Mouse (Mus musculus) c-Kit-positive CD71-positive TER-119-negative erythroid progenitor cells, embryonic 14.5 days (primary cell): ENCODE measurements around the gene Gab2.

ENCODE experiments used
- DNase-seq: peaks from one replicate; pipeline ENCODE4 v3.0.0-alpha.2; 2013; ENCODE audit warnings: low read depth

Gene Gab2

GRCm38 (mm10) chr7:97081242-97081958, at the start of gene Gab2:
Gene Gab2 (plus strand): TSS chr7:97081586.
- no peak for DNase-seq

GRCm38 (mm10) chr7:97032412-97032811, 49.0 kb upstream of the Gab2 start:
- DNase-seq = no peak

DNA sequence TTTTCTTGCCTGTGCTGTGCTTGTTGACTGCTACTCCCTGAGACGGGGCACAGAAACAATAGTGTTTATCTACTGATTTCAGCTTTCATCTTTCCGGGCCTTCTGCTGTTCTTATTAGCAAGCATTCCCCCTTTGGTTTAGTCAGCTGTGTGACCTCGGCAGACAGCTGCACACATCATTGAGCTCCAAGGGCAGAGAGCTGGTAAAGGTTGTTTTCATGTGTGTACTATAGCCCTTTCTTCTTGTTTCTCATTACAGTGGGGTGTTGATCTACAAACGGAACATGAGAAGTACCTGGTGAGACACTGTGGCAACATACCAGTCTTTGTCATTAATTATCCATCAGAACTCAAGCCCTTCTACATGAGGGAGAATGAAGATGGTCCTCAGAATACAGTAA, 41.7 kb upstream of the Gab2 start:
- no peak for DNase-seq

DNA sequence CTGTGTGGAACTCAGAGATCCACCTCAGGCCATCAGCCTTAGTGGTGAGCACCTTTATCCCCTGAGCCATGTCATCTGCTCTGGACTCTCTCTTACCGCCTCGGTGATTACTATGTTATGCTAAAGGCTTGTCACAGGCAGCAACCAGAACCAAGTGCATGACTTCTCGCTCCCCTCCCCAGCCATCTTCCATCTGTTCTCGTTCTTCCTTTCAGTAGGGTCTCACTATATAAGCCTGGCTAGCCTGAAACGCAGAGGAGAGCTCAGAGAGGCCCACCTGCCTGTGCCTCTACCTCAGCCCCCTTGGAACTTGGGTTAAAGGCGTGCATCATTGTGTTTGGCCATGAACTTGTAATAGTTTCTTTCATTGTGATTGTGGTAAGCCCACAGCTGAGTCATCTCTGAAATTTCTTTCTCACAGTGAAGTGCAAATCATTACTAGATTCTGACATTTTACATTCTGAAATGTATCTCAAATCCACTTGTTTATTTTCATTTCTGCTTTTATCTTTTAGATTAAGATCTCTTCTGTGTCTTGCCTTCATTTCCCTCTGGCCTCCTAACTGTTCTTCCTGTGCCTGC, 39.4 kb upstream of the Gab2 start:
- DNase-seq = no peak

- no peak for DNase-seq
Observed at GRCm38 (mm10) chr7:97042981-97043380, 38.4 kb upstream of the Gab2 start.

DNA sequence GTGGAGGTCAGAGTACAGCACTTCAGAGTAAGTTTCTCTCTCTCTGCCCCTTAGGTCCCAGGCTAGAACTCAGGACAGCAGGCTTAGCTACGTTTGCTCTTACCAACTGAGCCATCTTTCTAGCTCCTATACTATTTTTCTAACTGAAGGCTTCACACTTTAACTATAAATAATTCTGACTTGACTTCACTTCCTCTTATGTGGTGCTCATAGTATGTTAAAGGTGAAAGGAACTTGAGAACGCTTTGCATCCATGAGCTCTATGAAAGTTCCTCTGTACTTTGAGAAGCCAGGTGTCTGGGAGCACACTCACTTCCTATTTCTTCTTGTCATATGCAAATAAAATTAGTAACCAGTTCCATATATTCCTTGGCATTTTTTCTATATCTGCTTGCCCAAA, 20.4 kb upstream of the Gab2 start:
- no peak for DNase-seq

DNA sequence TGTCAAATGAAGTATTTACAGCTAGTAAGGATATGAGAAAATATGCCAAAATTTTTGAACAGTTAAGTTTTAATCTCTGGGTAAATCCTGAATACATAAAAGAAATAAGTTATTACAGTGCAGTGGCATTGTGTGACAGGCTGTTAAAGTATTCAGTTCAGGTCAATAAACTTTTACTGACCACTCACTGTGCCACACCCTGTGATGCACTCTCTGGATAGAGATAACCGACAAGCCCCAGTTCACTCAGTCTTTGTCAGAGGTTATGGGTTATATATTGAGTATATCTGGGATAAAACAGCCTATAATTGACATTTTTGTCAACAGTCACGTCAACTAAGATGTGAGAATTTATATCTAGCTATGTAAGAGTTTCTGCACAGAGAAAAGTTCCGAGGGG, 9.9 kb upstream of the Gab2 start:
- DNase-seq = no peak

DNA sequence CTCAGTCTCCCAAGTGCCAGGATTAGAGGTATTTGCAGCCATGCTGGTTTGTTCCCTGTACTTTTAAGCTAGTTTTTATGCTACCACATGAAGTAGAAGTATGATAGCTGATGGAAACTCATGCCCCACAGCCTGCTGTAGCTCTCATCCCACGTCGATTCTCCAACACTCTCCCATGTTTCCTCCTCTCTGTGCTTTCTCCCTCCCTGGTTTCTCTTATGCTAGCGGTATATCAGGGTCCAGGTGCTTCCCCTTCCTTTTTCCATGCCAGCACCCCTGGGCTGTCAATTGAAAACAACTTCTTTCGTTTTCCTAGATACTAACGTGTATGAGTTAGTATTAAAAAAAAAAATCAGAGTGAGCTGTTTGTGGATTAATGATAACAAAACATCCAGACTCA, 9.3 kb upstream of the Gab2 start:
- DNase-seq = no peak

GRCm38 (mm10) chr7:97074974-97075373, 6.4 kb upstream of the Gab2 start:
- DNase-seq = no peak

DNA sequence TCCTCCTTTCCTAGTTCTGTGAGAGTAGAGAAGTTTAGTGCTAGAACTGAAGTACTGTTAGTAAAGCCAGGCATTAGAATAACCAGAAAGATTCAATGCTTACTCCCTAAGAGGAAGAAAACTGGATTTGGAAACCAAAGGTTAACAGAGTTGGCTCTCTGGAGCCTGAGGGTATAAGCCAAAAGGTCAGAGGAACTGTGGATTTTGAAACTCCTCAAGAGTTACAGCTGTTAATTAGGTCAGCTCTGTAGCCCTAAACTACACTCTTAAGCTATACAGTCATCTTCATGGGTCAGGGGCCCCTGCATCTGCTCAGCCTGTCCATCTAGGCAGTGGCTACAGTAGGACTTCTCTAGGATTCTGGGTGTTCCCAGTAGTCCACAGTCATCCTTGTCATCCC, 4.4 kb upstream of the Gab2 start:
- DNase-seq = no peak

GRCm38 (mm10) chr7:97078685-97079084, 2.7 kb upstream of the Gab2 start:
- no peak for DNase-seq

- DNase-seq = no peak
Observed at GRCm38 (mm10) chr7:97079145-97079544, 2.2 kb upstream of the Gab2 start.

DNA sequence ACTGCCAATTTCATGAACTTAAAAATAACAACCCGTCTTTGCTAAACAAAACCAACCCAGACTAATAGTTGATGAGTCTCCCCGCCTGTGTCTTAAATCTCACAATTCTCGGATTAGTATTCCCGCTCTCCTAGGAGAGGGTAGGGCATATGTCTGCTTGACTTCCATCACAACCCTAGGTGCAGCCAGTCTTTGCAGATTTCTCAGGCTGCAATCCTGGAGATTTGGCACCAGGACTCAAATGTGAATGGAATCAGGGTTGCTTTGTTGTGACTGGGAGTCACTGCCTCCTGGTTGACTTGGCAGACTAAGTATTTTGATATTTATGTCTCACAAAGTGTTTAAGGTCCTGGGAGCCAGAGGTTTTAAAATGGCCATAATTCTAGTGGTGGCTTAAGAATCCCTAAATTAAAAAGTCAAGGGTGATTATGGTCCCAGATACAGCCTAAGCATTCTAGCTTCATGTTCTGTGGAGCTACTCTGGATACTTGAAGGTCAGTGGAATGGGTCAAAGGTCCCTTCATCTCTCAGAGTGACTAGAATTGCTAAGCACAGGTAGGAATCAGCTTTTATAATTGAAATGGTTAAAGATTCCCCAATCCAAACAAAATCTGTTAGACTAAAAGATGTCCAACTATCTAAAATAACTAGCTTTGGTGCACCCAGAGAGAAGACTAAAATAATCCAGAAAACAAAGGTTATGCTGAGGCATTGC, 1.6 kb upstream of the Gab2 start:
- DNase-seq = no peak

DNA sequence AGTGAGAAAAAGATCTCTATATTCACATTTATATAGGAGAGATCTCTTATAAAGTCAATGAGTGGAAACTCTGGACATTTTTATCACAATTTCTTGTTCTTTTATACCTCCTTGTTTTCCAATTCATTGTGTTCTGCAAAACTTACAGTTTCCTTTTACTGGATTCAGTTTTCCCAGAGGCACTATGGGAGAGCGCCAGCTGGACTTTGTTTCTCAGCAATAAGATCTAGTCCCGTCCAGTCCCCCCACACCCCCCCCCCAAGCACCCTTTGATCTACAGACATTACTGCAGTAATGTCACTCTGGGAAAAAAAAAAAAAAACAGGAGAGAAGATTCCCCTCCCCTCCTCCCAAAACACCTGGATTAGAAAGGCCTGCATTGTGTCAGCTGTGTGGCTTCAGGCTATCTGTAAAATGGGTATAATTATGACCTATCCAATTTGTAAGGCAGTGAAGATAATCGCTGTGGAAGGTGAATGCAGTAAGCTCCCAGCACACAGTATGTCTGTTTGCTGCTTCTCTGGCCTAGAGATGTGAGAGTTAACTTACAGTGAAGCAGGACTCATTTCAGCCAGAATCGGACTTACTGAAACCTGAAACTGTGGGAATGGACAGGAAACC, 655 bp upstream of the Gab2 start:
- DNase-seq = no peak

DNA sequence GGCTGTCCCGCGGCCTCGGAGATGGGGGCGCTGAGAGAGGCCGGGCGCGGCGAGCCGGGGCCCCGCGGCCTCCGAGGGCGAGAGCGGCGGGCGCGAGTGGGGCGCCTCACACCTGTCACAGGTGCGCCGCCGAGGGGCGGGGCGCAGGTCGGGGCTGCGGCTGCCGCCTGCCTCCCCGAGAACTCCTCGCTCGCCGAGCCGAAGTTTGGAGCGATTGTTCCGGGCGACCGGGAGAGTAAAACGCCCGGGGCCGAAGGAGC, 503 bp downstream of the Gab2 start:
- no peak for DNase-seq

GRCm38 (mm10) chr7:97082219-97083101, 1.1 kb downstream of the Gab2 start:
- DNase-seq = no peak

DNA sequence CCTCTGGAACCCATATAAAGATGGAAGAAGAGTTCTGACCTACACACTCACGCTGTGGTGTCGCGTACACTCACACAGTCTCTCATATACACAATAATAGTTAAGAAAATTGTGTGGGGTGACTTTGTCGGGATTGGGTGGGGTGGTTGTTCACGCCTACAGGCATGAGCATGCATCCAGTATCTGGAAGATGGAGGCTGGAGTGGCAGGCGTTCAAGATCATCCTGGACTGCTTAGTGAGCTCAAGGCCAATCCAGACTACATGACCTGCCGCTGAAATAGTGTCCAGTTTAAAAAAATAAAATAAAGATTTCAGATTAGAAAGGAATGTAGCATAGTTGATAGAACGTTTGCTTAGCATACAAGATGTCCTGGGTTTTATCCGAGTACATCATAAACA, 2.2 kb downstream of the Gab2 start:
- no peak for DNase-seq

GRCm38 (mm10) chr7:97084181-97084580, 2.8 kb downstream of the Gab2 start:
- DNase-seq = no peak

DNA sequence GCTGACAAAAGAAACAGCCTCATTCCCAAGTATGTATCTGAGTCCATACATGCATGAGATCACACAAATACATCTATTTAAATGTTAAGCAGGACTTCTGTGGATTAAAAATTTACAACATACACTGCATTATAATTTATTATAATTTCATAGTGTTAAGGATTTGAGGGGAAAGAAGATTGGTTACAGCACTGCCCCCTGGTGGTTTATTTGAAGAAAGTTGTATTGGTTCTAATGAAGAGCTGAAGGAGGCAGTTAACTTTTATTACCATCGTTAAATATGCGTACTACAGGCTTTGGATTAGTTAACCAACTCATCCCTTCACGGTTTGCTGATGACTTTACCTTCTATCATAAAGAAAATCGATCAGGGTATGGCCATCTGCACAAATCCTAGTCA, 3.9 kb downstream of the Gab2 start:
- DNase-seq = no peak

- no peak for DNase-seq
Observed at GRCm38 (mm10) chr7:97094241-97094640, 12.9 kb downstream of the Gab2 start.

DNA sequence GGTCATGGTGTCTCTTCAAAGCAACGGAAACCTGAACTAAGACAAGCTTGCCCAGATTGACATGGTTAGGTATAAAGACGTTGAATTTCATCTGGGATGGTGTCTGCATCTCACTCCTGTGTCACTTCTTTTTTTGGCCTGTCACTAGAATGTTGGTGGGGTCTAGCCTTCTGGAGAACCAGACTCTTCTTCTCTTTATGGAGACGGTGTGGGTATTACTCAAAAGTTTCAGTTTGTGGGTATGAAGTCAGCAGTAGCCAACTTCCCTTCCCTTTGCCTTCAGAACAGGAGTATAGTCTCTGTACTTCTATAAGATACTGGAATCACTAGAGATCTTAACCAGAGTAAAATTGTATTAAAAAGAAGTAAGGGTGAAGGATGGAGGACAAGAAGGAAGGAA, 26.7 kb downstream of the Gab2 start:
- DNase-seq = no peak

DNA sequence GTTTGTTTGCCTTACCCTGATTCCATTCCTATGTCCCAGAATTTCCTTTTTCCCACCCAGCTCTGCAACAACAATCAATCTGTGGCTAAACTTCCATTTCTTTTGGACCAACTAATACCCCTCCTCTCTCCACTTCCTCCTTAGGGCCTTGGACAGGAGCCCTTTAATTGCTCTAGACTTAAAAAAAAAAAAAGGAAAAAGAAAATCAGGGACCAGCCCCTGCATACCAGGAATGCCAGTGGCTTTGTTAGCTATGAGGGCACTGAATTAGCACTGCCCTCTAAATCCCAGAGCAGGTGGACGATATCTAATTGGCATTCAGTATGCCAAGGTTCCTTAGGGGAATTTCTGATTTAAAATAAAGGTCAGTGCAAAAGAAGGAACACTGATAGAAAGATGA, 47.6 kb downstream of the Gab2 start:
- DNase-seq = no peak
